Mouse (Mus musculus): ENCODE data around the gene Cygb.
"Not testable (repeated sequence)": the region's sequence is repeated elsewhere in the genome, so short reads cannot be mapped to it uniquely, and the experiment has no call there.

Cygb gene

DNA sequence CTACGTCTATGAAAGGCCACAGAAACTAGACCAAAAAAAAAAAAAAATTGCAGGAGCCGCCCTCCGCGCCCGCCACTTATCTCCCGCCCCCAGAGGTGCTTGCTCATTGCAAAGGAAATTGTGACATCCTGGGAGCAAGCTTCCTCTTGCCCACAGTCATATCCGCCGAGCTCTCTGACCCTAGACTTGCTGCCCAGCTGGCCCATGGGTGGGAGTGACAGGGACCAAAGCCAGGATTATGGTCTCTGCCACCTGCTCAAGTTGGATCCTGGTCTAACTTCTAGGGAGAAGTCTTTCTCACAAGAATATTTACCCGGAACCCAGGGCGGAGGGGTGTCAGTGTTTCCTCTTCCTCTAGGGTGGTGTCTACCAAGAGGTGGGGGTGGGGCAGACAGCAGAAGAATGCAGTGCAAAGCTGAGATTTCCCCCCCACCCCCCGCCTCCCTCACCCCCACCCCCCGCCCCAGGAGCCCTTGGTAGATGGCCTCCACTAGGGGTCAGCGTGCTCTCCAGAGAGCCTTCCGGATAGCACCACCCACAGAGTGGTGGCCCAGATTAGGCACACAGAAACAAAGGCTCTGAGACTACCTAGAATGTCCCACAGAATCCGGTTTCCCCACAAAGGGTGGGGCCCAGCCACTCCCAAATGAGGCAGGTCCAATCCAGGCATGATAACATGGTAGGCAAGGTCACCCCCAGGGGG is 38.2 kb downstream of the Cygb start:
- DNase-seq (ENCODE audit: low spot score in 2 of 2), result no peak

DNA sequence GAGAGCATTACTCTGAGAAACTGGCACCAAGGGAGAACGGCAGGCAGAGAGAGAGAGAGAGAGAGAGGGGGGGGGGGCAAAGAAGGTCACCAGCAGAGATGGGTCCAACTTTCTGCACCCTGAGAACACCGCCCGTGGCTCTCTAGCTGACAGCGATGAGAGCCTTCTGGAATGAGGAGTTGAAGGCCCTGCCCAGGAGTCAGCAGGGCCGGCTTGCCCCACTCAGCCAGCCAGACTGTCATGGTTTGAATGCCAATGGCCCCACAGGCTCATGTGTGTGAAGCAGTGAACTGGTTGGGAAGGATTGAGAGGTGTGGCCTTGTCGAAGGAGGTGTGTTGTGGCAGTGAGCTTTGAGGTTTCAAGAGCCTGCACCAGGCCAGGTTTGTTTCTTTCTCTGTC is 40.9 kb downstream of the Cygb start:
- DNase-seq (ENCODE audit: low spot score in 2 of 2), result no peak

DNA sequence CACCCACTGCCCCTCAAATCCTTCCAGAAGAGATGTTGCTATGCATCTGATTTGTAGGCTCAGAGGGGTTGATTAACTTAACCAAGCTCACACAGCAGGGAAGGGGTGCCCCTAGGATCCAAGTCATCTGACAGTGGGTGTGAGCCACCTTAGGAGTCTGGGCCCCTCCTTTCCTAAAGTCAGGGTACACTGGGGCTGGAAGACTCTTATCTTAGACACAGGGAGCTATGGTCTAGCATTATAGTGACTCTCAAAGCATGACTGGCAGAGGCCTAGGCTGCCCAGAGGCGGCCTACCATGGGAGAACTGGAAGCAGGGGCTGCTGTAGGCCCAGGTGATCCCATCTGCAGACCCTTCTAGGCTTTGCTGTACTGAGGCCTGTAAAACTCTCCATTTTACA is 41.6 kb downstream of the Cygb start:
- DNase-seq (ENCODE audit: low spot score in 2 of 2), result no peak

DNA sequence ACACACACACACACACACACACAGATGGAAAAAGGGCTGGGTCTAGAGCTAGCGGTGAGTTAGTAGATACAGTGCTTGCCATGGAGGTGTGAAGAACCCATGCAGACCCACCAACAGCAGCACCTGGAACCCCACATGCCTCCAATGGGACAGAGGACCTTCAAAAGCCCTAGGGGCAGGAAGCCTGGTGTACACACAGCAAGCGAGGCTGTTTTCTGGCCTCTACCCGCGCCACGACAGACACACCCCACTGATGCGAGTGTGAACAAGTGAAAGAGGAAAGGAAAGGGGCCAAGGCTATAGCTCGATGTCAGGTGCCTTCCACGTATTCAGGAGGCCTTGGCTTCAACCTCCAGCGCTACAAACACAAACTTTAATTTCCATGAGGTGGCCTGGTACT is 42.2 kb downstream of the Cygb start:
- no peak for DNase-seq (ENCODE audit: low spot score in 2 of 2)

DNA sequence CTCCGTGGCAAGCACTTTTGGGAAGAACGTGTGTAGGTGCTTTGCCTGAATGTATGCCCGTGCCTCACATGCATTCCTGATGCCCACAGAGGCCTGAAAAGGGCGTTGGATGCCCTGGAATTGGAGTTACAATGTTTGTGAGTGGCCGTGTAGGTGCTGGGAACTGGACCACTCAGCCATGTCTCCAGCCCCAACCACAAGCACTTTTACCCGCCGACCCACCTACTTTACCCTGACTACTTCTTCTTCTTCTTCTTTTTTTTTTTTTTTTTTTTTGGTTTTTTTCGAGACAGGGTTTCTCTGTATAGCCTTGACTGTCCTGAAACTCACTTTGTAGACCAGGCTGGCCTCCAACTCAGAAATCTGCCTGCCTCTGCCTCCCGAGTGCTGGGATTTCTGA is 42.9 kb downstream of the Cygb start:
- DNase-seq (ENCODE audit: low spot score in 2 of 2), result not testable (repeated sequence)

DNA sequence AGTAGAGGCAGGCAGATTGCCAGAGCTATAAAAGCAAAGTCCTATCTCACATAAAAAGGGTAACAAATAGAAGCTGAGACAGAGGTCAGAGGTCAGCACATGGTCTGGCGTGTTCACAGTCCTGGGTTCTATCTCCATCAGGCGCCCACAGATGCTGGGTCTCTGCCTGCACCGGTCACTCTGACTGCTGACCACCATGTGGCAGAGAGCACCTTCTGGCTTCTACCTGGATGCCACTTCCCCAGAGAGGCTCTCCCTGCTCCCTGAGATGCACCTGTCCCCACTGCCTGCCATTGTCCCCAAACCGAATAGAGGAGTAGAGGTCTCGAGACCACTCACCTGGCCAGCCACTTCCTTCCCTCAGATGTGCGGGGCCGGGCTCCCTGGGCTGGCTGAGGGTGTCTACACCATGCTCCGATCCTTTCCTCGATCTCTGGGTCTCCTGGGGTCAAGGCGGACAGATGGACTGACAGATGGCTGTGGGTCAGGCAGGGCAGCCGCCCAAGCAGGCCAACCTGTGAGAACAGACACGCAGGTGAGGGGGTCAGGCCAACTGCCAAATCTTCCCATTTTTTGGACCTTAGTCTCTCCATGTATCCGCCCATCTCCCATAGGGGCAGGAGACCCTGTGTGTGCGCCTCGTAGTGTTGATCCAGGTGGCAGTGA is 44.0 kb downstream of the Cygb start:
- DNase-seq (ENCODE audit: low spot score in 2 of 2), result no peak

DNA sequence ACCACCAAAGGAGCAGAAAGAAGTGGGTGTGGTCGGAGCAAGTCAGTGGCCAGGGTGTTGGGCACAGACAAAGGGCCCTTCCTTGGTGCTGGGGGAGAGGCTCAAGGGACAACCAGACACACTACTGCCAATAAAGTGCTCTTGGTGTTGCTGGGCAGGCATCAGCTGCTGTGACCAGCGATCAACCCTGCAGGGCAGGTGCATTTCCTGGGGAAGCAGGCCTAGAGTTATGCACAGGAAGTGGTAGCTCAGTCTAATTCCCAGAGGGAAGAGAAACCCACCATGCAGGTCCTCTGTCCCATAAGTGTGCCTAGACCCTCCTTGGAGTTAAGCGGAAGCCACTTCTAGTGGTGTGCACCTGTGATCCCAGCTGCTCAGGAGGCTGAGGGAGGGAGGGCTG is 46.4 kb downstream of the Cygb start:
- no peak for DNase-seq (ENCODE audit: low spot score in 2 of 2)

DNA sequence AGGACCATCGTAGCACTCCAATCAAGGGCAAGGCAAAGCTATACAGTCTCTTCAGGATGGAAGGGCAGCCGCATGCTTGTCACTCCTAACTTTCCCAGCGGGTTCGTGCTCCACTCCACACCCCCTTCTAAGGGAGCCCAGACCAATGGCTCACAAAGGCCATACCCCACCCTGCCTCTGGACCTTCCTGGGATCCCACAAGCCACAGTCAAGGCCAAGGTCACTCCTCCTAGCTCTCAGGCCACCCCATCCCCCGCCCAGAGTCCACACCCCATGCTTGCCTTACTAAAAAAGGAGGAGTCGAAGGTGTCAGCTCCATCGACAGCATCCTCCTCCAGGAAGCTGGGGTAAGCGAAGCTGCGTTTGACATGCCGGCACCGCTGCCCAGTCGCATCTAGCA is 50.0 kb downstream of the Cygb start:
- no peak for DNase-seq (ENCODE audit: low spot score in 2 of 2)

DNA sequence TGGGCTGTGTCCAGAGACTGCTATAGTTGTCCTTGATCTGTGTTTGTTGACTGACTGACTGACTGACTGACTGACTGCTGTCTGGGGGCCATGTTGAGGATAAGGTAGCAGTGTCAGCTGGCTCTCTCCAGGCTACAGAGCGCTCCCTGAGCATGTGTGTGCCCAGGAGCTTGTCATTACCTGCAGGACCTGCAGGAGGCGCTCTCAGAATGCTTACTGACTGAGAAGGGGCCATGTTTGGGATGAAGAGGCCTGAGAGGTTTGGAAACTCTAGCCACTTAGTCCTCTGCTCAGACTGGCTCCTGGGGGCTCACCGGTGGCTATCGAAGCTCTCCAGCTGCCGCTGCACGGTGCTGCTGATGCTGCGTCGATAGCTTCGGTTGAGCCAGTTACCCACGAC is 50.8 kb downstream of the Cygb start:
- no peak for DNase-seq (ENCODE audit: low spot score in 2 of 2)

DNA sequence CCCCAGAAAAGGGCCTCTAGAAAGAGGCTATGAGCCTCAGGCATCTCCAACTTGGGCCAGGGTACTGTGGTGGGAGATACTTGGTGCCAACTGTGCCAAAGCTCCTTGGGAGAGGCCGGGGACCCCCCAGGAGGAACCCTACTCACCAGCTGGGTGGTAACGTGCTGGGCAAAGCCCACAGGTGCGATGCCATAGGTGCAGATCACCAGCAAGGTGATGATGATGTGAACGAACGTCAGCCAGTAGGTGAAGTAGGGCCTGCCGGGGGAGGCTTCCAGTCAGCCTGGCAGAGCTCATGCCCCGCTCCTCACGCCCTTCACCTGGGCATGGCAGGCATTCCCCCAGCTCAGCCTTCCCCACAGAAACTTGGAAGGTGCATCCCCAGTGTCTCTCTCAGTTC is 52.1 kb downstream of the Cygb start:
- DNase-seq (ENCODE audit: low spot score in 2 of 2), result no peak

DNA sequence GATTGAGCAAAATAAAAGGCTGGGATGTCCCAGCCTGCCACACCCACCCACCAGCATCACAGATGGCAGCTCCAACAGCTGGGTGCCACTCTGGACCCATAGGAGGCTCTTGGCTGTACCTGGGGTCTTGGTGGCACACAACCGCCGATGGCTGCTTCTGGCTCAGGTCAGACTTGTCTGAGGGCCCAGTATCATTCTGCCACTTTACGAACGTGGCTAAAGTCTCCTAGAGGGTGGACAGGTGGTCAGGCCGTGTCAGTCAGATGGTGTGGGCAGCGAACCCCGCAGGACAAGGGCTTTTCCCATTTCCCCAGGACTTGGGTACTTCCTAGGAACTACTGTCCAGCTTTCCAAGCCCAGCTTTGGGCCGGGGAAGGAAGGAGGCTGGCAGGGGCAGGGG is 52.9 kb downstream of the Cygb start:
- no peak for DNase-seq (ENCODE audit: low spot score in 2 of 2)

DNA sequence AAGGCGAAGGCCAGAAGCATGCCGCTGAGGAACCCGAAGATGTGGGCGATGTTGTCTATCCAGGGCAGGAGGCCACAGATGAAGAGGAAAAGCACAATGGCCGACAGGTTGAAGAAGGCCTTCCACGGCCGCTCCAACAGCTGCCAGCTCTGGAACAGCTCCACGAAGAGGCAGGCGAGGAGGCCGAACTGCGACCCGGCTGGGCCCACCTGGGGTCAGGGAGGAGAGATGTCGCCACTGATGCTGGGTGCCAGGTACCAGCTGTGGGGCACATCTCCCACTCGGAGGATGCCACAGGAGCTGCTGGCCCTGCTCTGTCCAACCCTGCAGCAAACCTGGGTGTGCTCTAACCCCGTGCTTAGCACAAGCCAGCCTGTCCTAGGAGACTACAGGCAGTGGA is 54.9 kb downstream of the Cygb start:
- DNase-seq (ENCODE audit: low spot score in 2 of 2), result no peak

DNA sequence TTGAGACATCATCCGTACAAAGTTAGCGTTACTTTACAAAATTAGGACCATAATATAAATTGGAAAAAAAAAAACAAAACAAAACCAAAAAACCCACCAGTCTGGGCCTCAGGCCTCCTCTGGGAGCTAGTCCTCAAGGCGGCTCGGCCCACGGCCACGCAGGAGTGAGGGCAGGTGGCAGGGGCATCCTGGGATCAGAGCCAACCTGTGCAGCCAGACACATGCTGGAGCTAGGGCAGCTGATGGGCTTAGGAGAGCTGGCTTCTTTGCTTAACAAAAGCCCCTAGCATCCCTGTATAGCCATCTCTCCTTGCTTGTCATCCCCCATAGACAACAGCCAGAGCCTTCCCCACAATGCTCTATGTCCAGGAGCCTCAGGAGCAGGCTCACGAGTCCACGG is 55.9 kb downstream of the Cygb start:
- peak in 1 of 2 experiments; percentile 58 for DNase-seq (ENCODE audit: low spot score in 2 of 2)

DNA sequence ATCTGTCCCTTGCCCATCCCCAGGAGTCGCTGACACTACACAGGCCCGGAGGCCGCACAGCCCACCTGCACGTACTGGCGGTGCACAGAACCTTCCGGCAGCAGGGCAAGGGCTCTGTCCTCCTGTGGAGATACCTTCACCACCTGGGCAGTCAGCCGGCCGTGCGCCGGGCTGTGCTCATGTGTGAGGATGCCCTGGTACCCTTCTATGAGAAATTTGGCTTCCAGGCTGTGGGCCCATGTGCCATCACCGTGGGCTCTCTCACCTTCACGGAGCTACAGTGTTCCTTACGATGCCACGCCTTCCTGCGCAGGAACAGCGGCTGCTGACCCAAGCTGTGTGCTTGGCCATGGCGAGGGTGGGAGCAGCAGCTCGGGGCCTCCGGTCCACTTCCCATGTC is 57.3 kb downstream of the Cygb start:
- no peak for DNase-seq (ENCODE audit: low spot score in 2 of 2)

Measured in cerebellum, postnatal 4 days (tissue).